Mouse (Mus musculus): ENCODE data around the gene Rps9. TPM values are rescaled to one million over a fixed set of nuclear protein-coding genes. Genes with fewer than 3 reads are reported as not detected.

The Rps9 gene
- polyA plus RNA-seq, 1 experiment from 2014 or later, result 852 TPM

Small RNA genes lying within 50 kb of the gene (microRNA-seq; reads per million reads assigned to microRNA genes)
- 2.5 reads per million, percentile 7 among the genes with 10 or more reads in this experiment for gene Mir3572

Other genes starting within 250 kb of the Rps9 start
- gene Tarm1, start 201.4 kb upstream of the Rps9 start, polyA plus RNA-seq (2015; fragmentation: Nextera tagmentation; extraction: Ambion mirVana), result not detected in 2 replicates
- 0.17 and 0.46 TPM in 2 replicates for gene Oscar, start 87.8 kb upstream of the Rps9 start, polyA plus RNA-seq (2015; fragmentation: Nextera tagmentation; extraction: Ambion mirVana)
- gene Ndufa3, start 86.6 kb upstream of the Rps9 start, polyA plus RNA-seq (2015; fragmentation: Nextera tagmentation; extraction: Ambion mirVana), result 314 and 357 TPM in 2 replicates
- gene Tfpt, start 74.1 kb upstream of the Rps9 start, polyA plus RNA-seq (2015; fragmentation: Nextera tagmentation; extraction: Ambion mirVana), result 30.4 and 31.9 TPM in 2 replicates
- 99.5 and 109 TPM in 2 replicates for gene Prpf31, start 74.0 kb upstream of the Rps9 start, polyA plus RNA-seq (2015; fragmentation: Nextera tagmentation; extraction: Ambion mirVana)
- gene Cnot3, start 58.7 kb upstream of the Rps9 start, polyA plus RNA-seq (2015; fragmentation: Nextera tagmentation; extraction: Ambion mirVana), result 42.1 and 47.3 TPM in 2 replicates
- 15.5 and 16.5 TPM in 2 replicates for gene Leng1, start 38.2 kb upstream of the Rps9 start, polyA plus RNA-seq (2015; fragmentation: Nextera tagmentation; extraction: Ambion mirVana)
- gene Tmc4, start 26.4 kb upstream of the Rps9 start, polyA plus RNA-seq (2015; fragmentation: Nextera tagmentation; extraction: Ambion mirVana), result 2.5 and 3.3 TPM in 2 replicates
- 240 and 241 TPM in 2 replicates for gene Tsen34, start 11.1 kb upstream of the Rps9 start, polyA plus RNA-seq (2015; fragmentation: Nextera tagmentation; extraction: Ambion mirVana)
- 60.6 and 86.3 TPM in 2 replicates for gene Mboat7, start 10.5 kb upstream of the Rps9 start, polyA plus RNA-seq (2015; fragmentation: Nextera tagmentation; extraction: Ambion mirVana)
- gene Pirb, start 16.4 kb downstream of the Rps9 start, polyA plus RNA-seq (2015; fragmentation: Nextera tagmentation; extraction: Ambion mirVana), result 0.14 and 0.37 TPM in 2 replicates
- gene Gm15448, start 121.7 kb downstream of the Rps9 start, polyA plus RNA-seq (2015; fragmentation: Nextera tagmentation; extraction: Ambion mirVana), result not detected in 2 replicates
- gene Pira2, start 141.1 kb downstream of the Rps9 start, polyA plus RNA-seq (2015; fragmentation: Nextera tagmentation; extraction: Ambion mirVana), result not detected in 2 replicates
- gene Gm14548, start 194.1 kb downstream of the Rps9 start, polyA plus RNA-seq (2015; fragmentation: Nextera tagmentation; extraction: Ambion mirVana), result not detected in 2 replicates
- not detected in 2 replicates for gene Lilra6, start 211.5 kb downstream of the Rps9 start, polyA plus RNA-seq (2015; fragmentation: Nextera tagmentation; extraction: Ambion mirVana)

Measured in forebrain, embryonic 16.5 days (tissue).